Mouse (Mus musculus) MEL (cell line): Measurements from ENCODE around the gene Tppp3. TPM values are rescaled to one million over a fixed set of nuclear protein-coding genes. Genes with fewer than 3 reads are reported as not detected.

Experiments
- DNase-seq: peaks from one replicate; pipeline ENCODE4 v3.0.0; 2011; ENCODE audit warnings: low read depth, low spot score
- H3K27ac ChIP-seq: 2 replicates; pipeline ENCODE4 v1.5.1; 2012; ENCODE audit warnings: low read depth, mild to moderate bottlenecking, control low read depth, low read length, moderate library complexity; ENCODE audit not compliant: control insufficient read depth
- H3K27me3 ChIP-seq, 2 experiments: fragments of 150-350 bp in 1 of 2; sonication (generic) in 1 of 2; 2 replicates each; pipeline ENCODE4 v1.6.1; 2012; ENCODE audit warnings: low read length in 2 of 2, mild to moderate bottlenecking in 2 of 2, improper control_type of control experiment in 1 of 2, moderate library complexity in 1 of 2; ENCODE audit not compliant: insufficient read depth in 2 of 2, control insufficient read depth in 1 of 2
- H3K36me3 ChIP-seq, 2 experiments: 2 replicates each; pipeline ENCODE4 v1.6.1; 2012 to 2014; ENCODE audit warnings: low read length in 2 of 2, improper control_type of control experiment in 1 of 2, inconsistent platforms in 1 of 2, mild to moderate bottlenecking in 1 of 2; ENCODE audit not compliant: insufficient read depth in 2 of 2, control insufficient read depth in 1 of 2
- H3K4me1 ChIP-seq, 2 experiments: fragments of 150-350 bp in 1 of 2; sonication (generic) in 1 of 2; 2 replicates each; pipeline ENCODE4 v1.6.1; 2012; ENCODE audit warnings: low read length in 2 of 2, improper control_type of control experiment in 1 of 2, mild to moderate bottlenecking in 1 of 2; ENCODE audit not compliant: insufficient read depth in 2 of 2, control insufficient read depth in 1 of 2
- H3K4me3 ChIP-seq, 2 experiments: fragments of 150-350 bp in 1 of 2; sonication (generic) in 1 of 2; 2 replicates each; pipeline ENCODE4 v1.5.1; 2012; ENCODE audit warnings: low read depth in 2 of 2, low read length in 2 of 2, mild to moderate bottlenecking in 2 of 2, moderate library complexity in 2 of 2, control low read depth in 1 of 2, improper control_type of control experiment in 1 of 2; ENCODE audit not compliant: control insufficient read depth in 1 of 2, insufficient read depth in 1 of 2
- H3K79me2 ChIP-seq: 2 replicates; pipeline ENCODE4 v1.6.1; 2012; ENCODE audit warnings: mild to moderate bottlenecking, low read length, moderate library complexity; ENCODE audit not compliant: control insufficient read depth, poor library complexity, insufficient read depth
- H3K9ac ChIP-seq: 2 replicates; pipeline ENCODE4 v1.6.1; 2012; ENCODE audit warnings: low read depth, mild to moderate bottlenecking, control low read depth, low read length, moderate library complexity; ENCODE audit not compliant: control insufficient read depth, poor library complexity, severe bottlenecking
- H3K9me3 ChIP-seq: fragments of 150-350 bp; sonication (generic); replicated peaks from 2 replicates; pipeline ENCODE4 v1.6.1; 2012; ENCODE audit warnings: mild to moderate bottlenecking, low read length, improper control_type of control experiment, moderate library complexity; ENCODE audit not compliant: insufficient read depth
- BHLHE40 ChIP-seq: IDR thresholded peaks from 2 replicates; pipeline ENCODE4 v1.6.1; 2012; ENCODE audit warnings: low read depth, mild to moderate bottlenecking, inconsistent platforms, low read length, improper control_type of control experiment, borderline replicate concordance
- CHD2 ChIP-seq: IDR thresholded peaks from 2 replicates; pipeline ENCODE4 v1.6.1; 2011; ENCODE audit warnings: low read length, improper control_type of control experiment
- CTCF ChIP-seq, 3 experiments: IDR thresholded peaks in 2 of 3; conservative IDR thresholded peaks in 1 of 3; 2 replicates each; pipeline ENCODE4 v1.5.1; 2011 to 2012; ENCODE audit warnings: low read length in 3 of 3, low read depth in 2 of 3, mild to moderate bottlenecking in 2 of 3, improper control_type of control experiment in 1 of 3, inconsistent platforms in 1 of 3, mixed read lengths in 1 of 3, moderate library complexity in 1 of 3; ENCODE audit not compliant: control insufficient read depth in 1 of 3, insufficient read depth in 1 of 3, poor library complexity in 1 of 3, severe bottlenecking in 1 of 3
- ELF1 ChIP-seq: IDR thresholded peaks from 2 replicates; pipeline ENCODE4 v1.6.1; 2014; ENCODE audit warnings: low read depth, mild to moderate bottlenecking, inconsistent platforms, low read length, improper control_type of control experiment, moderate library complexity
- ETS1 ChIP-seq: IDR thresholded peaks from 2 replicates; pipeline ENCODE4 v1.6.1; 2012; ENCODE audit warnings: low read depth, mild to moderate bottlenecking, inconsistent platforms, low read length, improper control_type of control experiment, moderate library complexity
- HCFC1 ChIP-seq: IDR thresholded peaks from 2 replicates; pipeline ENCODE4 v1.6.1; 2012; ENCODE audit warnings: low read depth, mild to moderate bottlenecking, inconsistent platforms, low read length, improper control_type of control experiment, moderate library complexity
- MAX ChIP-seq: IDR thresholded peaks from 2 replicates; pipeline ENCODE4 v1.6.1; 2011; ENCODE audit warnings: low read length, improper control_type of control experiment
- MAZ ChIP-seq: IDR thresholded peaks from 2 replicates; pipeline ENCODE4 v1.6.1; 2012; ENCODE audit warnings: low read depth, mild to moderate bottlenecking, inconsistent platforms, low read length, improper control_type of control experiment
- MEF2A ChIP-seq: IDR thresholded peaks from 2 replicates; pipeline ENCODE4 v1.6.1; 2014; ENCODE audit warnings: low read depth, mild to moderate bottlenecking, inconsistent platforms, low read length, improper control_type of control experiment; ENCODE audit not compliant: poor library complexity, insufficient replicate concordance, severe bottlenecking; ENCODE audit errors: extremely low read depth
- MXI1 ChIP-seq: IDR thresholded peaks from 2 replicates; pipeline ENCODE4 v1.6.1; 2011; ENCODE audit warnings: mild to moderate bottlenecking, low read depth, low read length, improper control_type of control experiment
- MYB ChIP-seq: IDR thresholded peaks from 2 replicates; pipeline ENCODE4 v1.6.1; 2011; ENCODE audit warnings: mild to moderate bottlenecking, low read depth, low read length, improper control_type of control experiment
- MYC ChIP-seq: IDR thresholded peaks from 2 replicates; pipeline ENCODE4 v1.6.1; 2011; ENCODE audit warnings: low read depth, mild to moderate bottlenecking, low read length, improper control_type of control experiment, moderate library complexity
- NELFE ChIP-seq: IDR thresholded peaks from 2 replicates; pipeline ENCODE4 v1.6.1; 2011; ENCODE audit warnings: low read depth, low read length, improper control_type of control experiment
- NRF1 ChIP-seq: IDR thresholded peaks from 2 replicates; pipeline ENCODE4 v1.6.1; 2014; ENCODE audit warnings: low read depth, mild to moderate bottlenecking, inconsistent platforms, low read length, improper control_type of control experiment, moderate library complexity; ENCODE audit not compliant: poor library complexity, insufficient read depth, severe bottlenecking
- POLR2A ChIP-seq, 2 experiments: IDR thresholded peaks; 2 replicates each; pipeline ENCODE4 v1.6.1; 2011 to 2012; ENCODE audit warnings: low read length in 2 of 2, mild to moderate bottlenecking in 2 of 2, control low read depth in 1 of 2, improper control_type of control experiment in 1 of 2, low read depth in 1 of 2, moderate library complexity in 1 of 2; ENCODE audit not compliant: control insufficient read depth in 1 of 2, insufficient read depth in 1 of 2, poor library complexity in 1 of 2
- POLR2AphosphoS2 ChIP-seq: IDR thresholded peaks from 2 replicates; pipeline ENCODE4 v1.6.1; 2011; ENCODE audit warnings: low read length, improper control_type of control experiment
- SIN3A ChIP-seq: IDR thresholded peaks from 2 replicates; pipeline ENCODE4 v1.6.1; 2012; ENCODE audit warnings: low read length, improper control_type of control experiment, inconsistent platforms
- TAL1 ChIP-seq: IDR thresholded peaks from 2 replicates; pipeline ENCODE4 v1.6.1; 2012; ENCODE audit warnings: mild to moderate bottlenecking, inconsistent platforms, low read length, moderate library complexity, mixed read lengths
- TCF12 ChIP-seq: IDR thresholded peaks from 2 replicates; pipeline ENCODE4 v1.6.1; 2014; ENCODE audit warnings: low read depth, mild to moderate bottlenecking, inconsistent platforms, low read length, improper control_type of control experiment, moderate library complexity
- UBTF ChIP-seq: IDR thresholded peaks from 2 replicates; pipeline ENCODE4 v1.6.1; 2012; ENCODE audit warnings: low read depth, mild to moderate bottlenecking, inconsistent platforms, low read length, improper control_type of control experiment, moderate library complexity, borderline replicate concordance; ENCODE audit not compliant: insufficient read depth
- USF1 ChIP-seq: IDR thresholded peaks from 2 replicates; pipeline ENCODE4 v1.6.1; 2014; ENCODE audit warnings: low read depth, mild to moderate bottlenecking, inconsistent platforms, low read length, improper control_type of control experiment, moderate library complexity
- USF2 ChIP-seq, 2 experiments: IDR thresholded peaks; 2 replicates each; pipeline ENCODE4 v1.6.1; 2011 to 2012; ENCODE audit warnings: improper control_type of control experiment in 2 of 2, low read length in 2 of 2, borderline replicate concordance in 1 of 2, inconsistent platforms in 1 of 2, low read depth in 1 of 2, mild to moderate bottlenecking in 1 of 2; ENCODE audit not compliant: insufficient read depth in 1 of 2
- ZC3H11A ChIP-seq: IDR thresholded peaks from 2 replicates; pipeline ENCODE4 v1.6.1; 2012; ENCODE audit warnings: low read depth, mild to moderate bottlenecking, inconsistent platforms, low read length, improper control_type of control experiment
- ZKSCAN1 ChIP-seq: IDR thresholded peaks from 2 replicates; pipeline ENCODE4 v1.6.1; 2012; ENCODE audit warnings: low read depth, mild to moderate bottlenecking, inconsistent platforms, low read length, improper control_type of control experiment, moderate library complexity
- ZMIZ1 ChIP-seq: IDR thresholded peaks from 2 replicates; pipeline ENCODE4 v1.6.1; 2012; ENCODE audit warnings: low read depth, mild to moderate bottlenecking, inconsistent platforms, low read length, improper control_type of control experiment, moderate library complexity
- ZNF384 ChIP-seq: IDR thresholded peaks from 2 replicates; pipeline ENCODE4 v1.6.1; 2012; ENCODE audit warnings: low read depth, mild to moderate bottlenecking, inconsistent platforms, low read length, improper control_type of control experiment
- polyA plus RNA-seq, 2 experiments: library from polyadenylated mRNA; stranded (reverse) in 1 of 2; unstranded in 1 of 2; fragments of >175 nt in 1 of 2; fragments of >200 nt in 1 of 2; gene quantifications; 2 replicates each; pipeline versions ENCODE4 v1.2.1 to v1.2.4; 2012; ENCODE audit warnings: low replicate concordance in 2 of 2, low read depth in 1 of 2; ENCODE audit not compliant: insufficient read length in 2 of 2, insufficient read depth in 1 of 2, missing spikeins in 1 of 2
- total RNA-seq: library from RNA; depleted of rRNA; stranded (reverse); fragments of 300-350 nt; gene quantifications from 2 replicates; pipeline ENCODE4 v1.2.3, GENCODE M21; 2012

Gene Tppp3
- total and polyA plus RNA-seq, 3 experiments = 0.81 to 1.7 TPM; not detected in 1

DNA sequence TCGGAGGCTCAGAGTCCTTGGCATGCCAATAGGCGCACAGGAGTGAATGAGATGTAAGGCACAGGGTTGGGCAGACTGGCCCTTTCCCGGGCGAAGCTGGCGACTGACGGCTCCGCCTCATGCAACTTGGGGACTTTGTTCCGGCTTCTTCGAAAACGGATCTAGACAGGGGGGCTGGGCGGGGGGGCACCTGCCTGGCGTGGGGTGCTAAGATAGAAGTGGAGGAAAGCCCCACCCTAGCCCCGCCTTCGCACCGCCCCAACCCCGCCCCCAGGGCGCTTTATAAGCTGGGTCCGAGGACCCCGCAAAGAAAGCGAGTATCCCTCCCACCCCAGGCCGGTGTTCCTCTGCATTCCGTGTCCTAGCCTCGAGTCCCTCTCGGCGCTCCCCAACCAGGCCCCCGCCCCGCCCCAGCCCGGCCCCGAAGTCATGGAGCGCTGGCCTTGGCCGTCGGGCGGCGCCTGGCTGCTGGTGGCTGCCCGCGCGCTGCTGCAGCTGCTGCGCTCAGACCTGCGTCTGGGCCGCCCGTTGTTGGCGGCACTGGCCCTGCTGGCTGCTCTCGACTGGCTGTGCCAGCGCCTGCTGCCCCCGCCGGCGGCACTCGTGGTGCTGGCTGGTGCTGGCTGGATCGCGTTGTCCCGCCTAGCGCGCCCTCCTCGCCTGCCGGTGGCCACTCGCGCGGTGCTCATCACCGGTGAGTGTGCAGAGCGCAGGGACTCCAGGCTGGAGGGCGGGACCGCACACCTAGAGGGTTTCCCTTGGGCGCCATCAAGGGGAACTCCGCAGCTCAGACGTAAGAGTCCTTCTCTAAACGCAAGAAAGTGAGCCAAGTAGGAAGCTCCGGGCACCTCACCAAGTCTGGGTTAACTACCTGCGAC, 47.3 kb upstream of the Tppp3 start, which contains the start of gene Hsd11b2:
TSS of gene Hsd11b2 (plus strand) at position 320 of the 878 bp plus-strand sequence.
- H3K9ac ChIP-seq = peak within 1 kb of the TSS; percentile 62
- no peaks in the 10 kb centered on the region for H3K9me3 ChIP-seq
- peaks cover 0 to 7% of the 10 kb centered on the region in 2 experiments; a peak in 3 of 4 replicates for H3K36me3 ChIP-seq
- peaks cover 5 to 17% of the 10 kb centered on the region in 2 experiments for H3K4me1 ChIP-seq
- no peaks in the 10 kb centered on the region for H3K79me2 ChIP-seq
- TF ChIP-seq TCF12 (peak; percentile 45; the same call in 1 of the 2 replicates), MAZ (peak; percentile 87; the same call in 1 of the 2 replicates), NELFE (peak; percentile 54), ZKSCAN1 (no peak), USF1 (no peak), USF2 (IDR thresholded peaks at IDR 0.05; ENCODE audit: borderline replicate concordance in 1 of 2, insufficient read depth in 1 of 2, low read depth in 1 of 2, low read length in 2 of 2) (no peak), CHD2 (no peak), SIN3A (peak; percentile 54), BHLHE40 (no peak), ZMIZ1 (no peak), UBTF (0 out of 2 replicates have a peak, but pooled peaks have one; percentile 41), ZC3H11A (0 out of 2 replicates have a peak, but pooled peaks have one; percentile 11), HCFC1 (no peak), POLR2AphosphoS2 (no peak), MEF2A (no peak), CTCF (IDR thresholded peaks at IDR 0.05 in 2 of 3, conservative IDR thresholded peaks at IDR 0.05 in 1 of 3; ENCODE audit: control insufficient read depth in 1 of 3, insufficient read depth in 1 of 3, low read depth in 2 of 3, low read length in 3 of 3, poor library complexity in 1 of 3, severe bottlenecking in 1 of 3) (no peak), POLR2A (IDR thresholded peaks at IDR 0.05; ENCODE audit: control insufficient read depth in 1 of 2, insufficient read depth in 1 of 2, low read depth in 1 of 2, low read length in 2 of 2, poor library complexity in 1 of 2) (peak; percentile 26 to 48; a peak in 1 of 4 replicates), MYB (no peak), TAL1 (no peak), NRF1 (no peak), ETS1 (0 out of 2 replicates have a peak, but pooled peaks have one; percentile 22), ZNF384 (no peak), MXI1 (0 out of 2 replicates have a peak, but pooled peaks have one; percentile 25), MYC (no peak), ELF1 (peak; percentile 63), MAX (no peak)
- peak within 1 kb of the TSS; percentile 63 to 87 for H3K4me3 ChIP-seq
- no peaks in the 10 kb centered on the region for H3K27me3 ChIP-seq
- peak; percentile 86 for DNase-seq
- no peak within 1 kb of the TSS for H3K27ac ChIP-seq
